Comparison of ENCODE assay signal across 15 mouse cellular contexts in the genomic region with DNA sequence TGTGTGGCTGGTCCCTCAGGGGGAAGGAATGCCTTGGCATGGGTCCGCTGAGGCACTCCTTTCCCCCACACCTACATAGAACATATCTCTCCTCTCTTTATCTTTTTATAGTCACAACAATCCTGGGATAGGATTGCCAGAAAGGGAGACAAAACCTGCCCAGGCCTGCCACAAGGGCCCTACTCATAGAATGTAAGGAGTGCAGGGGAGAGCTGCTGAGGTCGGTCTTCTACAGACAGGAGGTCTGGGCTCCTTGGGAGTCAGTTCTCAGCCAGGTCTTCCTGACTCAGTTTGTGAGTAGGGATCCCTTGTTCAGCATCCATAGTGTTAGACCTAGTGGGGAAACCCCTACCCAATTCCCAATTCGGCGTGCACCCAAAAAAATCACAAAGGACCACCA.
"Had no signal": no experiment of that assay in that cellular context is flagged by ENCODE, and none has a peak within 500 bp of the region (broad histone marks: within the 10 kb centered on the region; RNA-seq: fewer than 3 reads in every experiment).

No protein-coding gene starts in this region.

- H3K36me3 ChIP-seq: liver, embryonic 15.5 days; midbrain, embryonic 10.5 days; midbrain, embryonic 12.5 days; neural tube, embryonic 13.5 days had no signal

- DNase-seq: lung, adult 18-20 months; lung, embryonic 14.5 days; lung, postnatal 10 days; lung, postnatal 4 days; midbrain, embryonic 14.5 days; right cerebral cortex, postnatal 14 days; thymus, adult 2 months; thymus, postnatal 25 days; thymus, postnatal 4 days had no signal

- H3K4me3 ChIP-seq: liver, embryonic 15.5 days; midbrain, embryonic 10.5 days; midbrain, embryonic 12.5 days; myocyte; neural tube, embryonic 13.5 days had no signal

- H3K4me1 ChIP-seq: midbrain, embryonic 12.5 days; neural tube, embryonic 13.5 days had no signal

- H3K27me3 ChIP-seq: liver, embryonic 15.5 days; neural tube, embryonic 13.5 days had no signal

- ATAC-seq: midbrain, embryonic 16.5 days had no signal

- H3K27ac ChIP-seq: liver, embryonic 15.5 days; midbrain, embryonic 10.5 days; midbrain, embryonic 12.5 days; neural tube, embryonic 13.5 days had no signal

- H3K9me3 ChIP-seq: liver, embryonic 15.5 days; midbrain, embryonic 10.5 days; midbrain, embryonic 12.5 days; neural tube, embryonic 13.5 days had no signal

- H3K9ac ChIP-seq: liver, embryonic 15.5 days; lung, embryonic 14.5 days; midbrain, embryonic 12.5 days; neural tube, embryonic 13.5 days had no signal

- H3K4me2 ChIP-seq: liver, embryonic 15.5 days; lung, embryonic 14.5 days; midbrain, embryonic 12.5 days; neural tube, embryonic 13.5 days had no signal
